Mouse (Mus musculus): ENCODE data around the gene Fyb.
A peak's percentile ranks its signal among the peaks of the same experiment; 100 is the strongest.

Fyb gene

GRCm38 (mm10) chr15:6601330-6601729 lies 78.7 kb downstream of the Fyb start:
- DNase-seq = no peak

GRCm38 (mm10) chr15:6602003-6602402 lies 79.3 kb downstream of the Fyb start:
- no peak for DNase-seq

- no peak for DNase-seq
Measured at GRCm38 (mm10) chr15:6610703-6611102, 88.0 kb downstream of the Fyb start.

GRCm38 (mm10) chr15:6612835-6613234 lies 90.2 kb downstream of the Fyb start:
- DNase-seq = no peak

GRCm38 (mm10) chr15:6616382-6617149 lies 93.9 kb downstream of the Fyb start:
- DNase-seq = no peak

GRCm38 (mm10) chr15:6619558-6620316 lies 97.1 kb downstream of the Fyb start:
- DNase-seq = no peak

- DNase-seq = peak; percentile 78
Measured at GRCm38 (mm10) chr15:6622512-6622911, 99.9 kb downstream of the Fyb start.

GRCm38 (mm10) chr15:6623529-6624228 lies 101.0 kb downstream of the Fyb start:
- DNase-seq = no peak

- no peak for DNase-seq
Measured at GRCm38 (mm10) chr15:6624365-6625182, 101.9 kb downstream of the Fyb start.

- peak; percentile 50 for DNase-seq
Measured at GRCm38 (mm10) chr15:6625607-6626033, 103.0 kb downstream of the Fyb start.

- no peak for DNase-seq
Measured at GRCm38 (mm10) chr15:6626123-6626522, 103.5 kb downstream of the Fyb start.

- DNase-seq = no peak
Measured at GRCm38 (mm10) chr15:6628431-6629077, 105.9 kb downstream of the Fyb start.

- DNase-seq = no peak
Measured at GRCm38 (mm10) chr15:6629174-6629573, 106.5 kb downstream of the Fyb start.

- DNase-seq = no peak
Measured at GRCm38 (mm10) chr15:6635405-6635804, 112.8 kb downstream of the Fyb start.

GRCm38 (mm10) chr15:6642223-6642622 lies 119.6 kb downstream of the Fyb start:
- DNase-seq = no peak

GRCm38 (mm10) chr15:6645498-6645897 lies 122.8 kb downstream of the Fyb start:
- no peak for DNase-seq

- DNase-seq = no peak
Measured at GRCm38 (mm10) chr15:6647066-6647465, 124.4 kb downstream of the Fyb start.

GRCm38 (mm10) chr15:6648757-6649403 lies 126.2 kb downstream of the Fyb start:
- DNase-seq = no peak

- DNase-seq = no peak
Measured at GRCm38 (mm10) chr15:6653046-6653445, 130.4 kb downstream of the Fyb start.

GRCm38 (mm10) chr15:6658081-6658480 lies 135.4 kb downstream of the Fyb start:
- DNase-seq = no peak

- no peak for DNase-seq
Measured at GRCm38 (mm10) chr15:6661951-6662350, 139.3 kb downstream of the Fyb start.

GRCm38 (mm10) chr15:6663991-6664390 lies 141.3 kb downstream of the Fyb start:
- DNase-seq = no peak
